Mouse (Mus musculus) stomach, adult 2 months (tissue): ENCODE data around the gene Plpp6. TPM values are rescaled to one million over a fixed set of nuclear protein-coding genes. Genes with fewer than 3 reads are reported as not detected.

Source experiments
- polyA plus RNA-seq: library from polyadenylated mRNA; depleted of rRNA; stranded (reverse); fragments of >200 nt; gene quantifications from 2 replicates; pipeline ENCODE4 v1.2.3, GENCODE M21; 2012; rRNA removed

Gene Plpp6
- polyA plus RNA-seq: 6.4 and 11.5 TPM in 2 replicates

GRCm38 (mm10) chr19:28963842-28964551, at the start of gene Plpp6:
Gene Plpp6, plus strand, starts transcription at chr19:28963953.

DNA sequence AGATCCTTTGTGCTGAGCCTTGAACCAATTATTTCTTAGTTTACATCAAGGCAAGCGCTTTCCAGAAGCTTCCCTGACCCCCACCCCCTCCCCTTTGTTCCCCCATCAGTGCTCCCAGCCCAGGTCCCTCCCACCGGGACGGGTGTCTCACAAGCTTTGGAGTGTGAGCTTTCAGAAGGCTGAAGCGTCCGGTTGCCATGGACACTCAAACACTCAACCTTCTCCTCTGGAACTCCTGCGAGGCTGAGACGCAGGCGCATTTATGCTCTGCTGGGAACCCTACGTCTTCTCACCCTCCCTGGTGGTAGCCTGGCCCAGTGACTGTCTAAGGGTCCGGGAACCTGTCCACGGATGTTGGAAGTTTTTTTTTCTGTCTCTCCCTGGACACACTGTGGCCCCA, 3.9 kb downstream of the Plpp6 start, which contains the start of gene 4430402I18Rik:
4430402I18Rik (minus strand) TSS at position 149 of the 400 bp plus-strand sequence.

DNA sequence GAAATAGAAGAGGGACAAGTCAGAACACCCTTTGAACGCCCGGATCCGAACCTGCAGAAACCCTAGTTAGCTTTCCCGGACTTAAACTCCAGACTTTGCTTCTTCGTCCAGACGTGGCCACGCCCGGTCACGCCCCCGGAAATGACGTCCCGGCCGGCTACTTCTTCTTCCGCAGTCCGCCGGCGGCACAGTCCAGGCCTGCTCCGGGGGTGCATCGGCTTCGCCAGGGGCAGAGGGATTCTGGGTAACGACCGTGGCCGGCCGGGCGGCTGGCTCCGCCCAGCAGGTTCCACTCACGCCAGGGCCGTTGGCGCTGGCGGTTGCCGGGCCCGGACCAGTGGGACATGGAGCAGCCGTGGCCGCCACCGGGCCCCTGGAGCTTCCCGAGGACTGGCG, 26.4 kb downstream of the Plpp6 start, which contains the start of gene Cdc37l1:
Cdc37l1 (plus strand) TSS at position 159 of the 396 bp plus-strand sequence.

Other genes with a start within 250 kb of the Plpp6 start
- gene Slc1a1, start 128.9 kb upstream of the Plpp6 start, polyA plus RNA-seq: 0.15 and 0.16 TPM in 2 replicates
- gene 4430402I18Rik, start 3.8 kb downstream of the Plpp6 start, polyA plus RNA-seq: 0.05 and 0.31 TPM in 2 replicates
- 2.4 and 2.5 TPM in 2 replicates for gene Cdc37l1, start 26.4 kb downstream of the Plpp6 start, polyA plus RNA-seq
- gene Ak3, start 84.0 kb downstream of the Plpp6 start, polyA plus RNA-seq: 77.9 and 129 TPM in 2 replicates
- gene Rcl1, start 137.4 kb downstream of the Plpp6 start, polyA plus RNA-seq: 7.2 and 12.8 TPM in 2 replicates